Mouse (Mus musculus) CH12.LX (cell line): ENCODE results near the gene Spata31d1b.

Experiments used
- MEF2A ChIP-seq: IDR thresholded peaks from 2 replicates; pipeline ENCODE4 v1.6.1; 2014; ENCODE audit warnings: low read depth, mild to moderate bottlenecking, inconsistent platforms, low read length, improper control_type of control experiment, borderline replicate concordance
- ZC3H11A ChIP-seq: IDR thresholded peaks from 2 replicates; pipeline ENCODE4 v1.6.1; 2012; ENCODE audit warnings: low read depth, mild to moderate bottlenecking, inconsistent platforms, low read length, improper control_type of control experiment

GRCm38 (mm10) chr13:59690576-59690975 lies 21.5 kb upstream of the Spata31d1b start:
- TF ChIP-seq MEF2A: no peak
- TF ChIP-seq ZC3H11A: no peak
